Mouse (Mus musculus): ENCODE results near the gene Sesn1.

DNA sequence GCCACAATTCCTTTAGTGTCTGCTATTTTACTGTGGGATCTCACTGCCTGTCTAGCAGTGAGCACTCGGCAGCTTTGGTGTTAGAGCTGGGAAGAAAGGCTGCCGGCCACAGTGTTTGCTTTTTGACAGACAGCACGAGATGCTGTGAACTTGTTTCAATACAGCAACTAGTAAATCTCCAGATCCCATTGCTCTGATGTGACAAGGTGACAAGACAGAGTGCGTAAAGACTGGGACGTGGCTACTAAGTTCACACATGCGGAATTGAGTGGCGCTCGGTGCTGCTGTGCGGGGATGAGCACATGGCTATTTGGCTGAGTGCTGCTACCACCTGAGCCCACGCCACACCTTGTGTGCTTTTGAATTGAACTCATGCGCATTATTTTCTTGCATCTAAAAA lies 97.7 kb downstream of the Sesn1 start:
- TF ChIP-seq POLR2A (IDR thresholded peaks at IDR 0.05; ENCODE audit: borderline replicate concordance, control insufficient read depth, low read depth, low read length) (no peak), CTCF (IDR thresholded peaks at IDR 0.05; ENCODE audit: control insufficient read depth, insufficient read depth, low read length) (no peak)
